Comparison of ENCODE assay signal across 8 mouse cellular contexts in genomic region chr2:38511487-38512307, GRCm38 (mm10). TPM values are rescaled to one million over a fixed set of nuclear protein-coding genes. Genes with fewer than 3 reads are reported as not detected.
DNase-seq lines count a peak whose midpoint lies in the region; ATAC-seq and TF ChIP-seq lines count a peak whose summit lies in the region.

Gene Nek6 (plus strand): TSS chr2:38511643.

- DNase-seq in CD4-positive, CD25-positive, alpha-beta regulatory T cell, adult 2 months (ENCODE audit: low read depth, low spot score), result peak; percentile 49
- DNase-seq in adrenal gland, postnatal 25 days, result peak; percentile 64
- DNase-seq in kidney, postnatal 14 days, result peak; percentile 79
- DNase-seq in liver, postnatal 0 days, result peak; percentile 79
- DNase-seq in thymus, postnatal 10 days (ENCODE audit: low spot score in 2 of 2), result peak; percentile 33 to 55

- H3K4me3 ChIP-seq in embryonic fibroblast, embryonic 13.5 days (ENCODE audit: insufficient read depth, low read length), result peak within 1 kb of the TSS; percentile 71
- H3K4me3 ChIP-seq in heart, embryonic 14.5 days (ENCODE audit: control insufficient read depth in 1 of 2, insufficient read depth in 1 of 2, low read depth in 1 of 2, low read length in 2 of 2), result peak within 1 kb of the TSS; percentile 80 to 91
- peak within 1 kb of the TSS; percentile 79 for H3K4me3 ChIP-seq in liver, postnatal 0 days (ENCODE audit: low read depth, low read length)
- peak within 1 kb of the TSS; percentile 71 for H3K4me3 ChIP-seq in neural tube, embryonic 14.5 days (ENCODE audit: low read depth, low read length)

- peaks cover 15% of the 10 kb centered on the region for H3K4me1 ChIP-seq in embryonic fibroblast, embryonic 13.5 days (ENCODE audit: control insufficient read depth, insufficient read depth, low read length)
- H3K4me1 ChIP-seq in heart, embryonic 14.5 days (ENCODE audit: control insufficient read depth in 2 of 2, insufficient read depth in 2 of 2, low read length in 2 of 2), result peaks cover 18 to 46% of the 10 kb centered on the region in 2 experiments
- peaks cover 35% of the 10 kb centered on the region for H3K4me1 ChIP-seq in liver, postnatal 0 days (ENCODE audit: insufficient read depth)
- H3K4me1 ChIP-seq in neural tube, embryonic 14.5 days (ENCODE audit: control insufficient read depth, insufficient read depth, low read length), result 0 out of 2 replicates have a peak, but pooled peaks cover 7% of the 10 kb centered on the region

- TF ChIP-seq EP300 in liver, postnatal 0 days (IDR thresholded peaks at IDR 0.05; ENCODE audit: low read depth), result no peak

- H3K9me3 ChIP-seq in heart, embryonic 14.5 days (ENCODE audit: control insufficient read depth, low read length), result no peaks in the 10 kb centered on the region
- no peaks in the 10 kb centered on the region for H3K9me3 ChIP-seq in liver, postnatal 0 days (ENCODE audit: low read length)
- H3K9me3 ChIP-seq in neural tube, embryonic 14.5 days (ENCODE audit: control insufficient read depth, low read length), result no peaks in the 10 kb centered on the region

- WGBS in heart, embryonic 14.5 days, result under 1% methylated on average over 77 of the region's 90 CpGs
- WGBS in liver, postnatal 0 days (ENCODE audit: insufficient replicate concordance), result 3% methylated on average over 82 of the region's 90 CpGs
- under 1% methylated on average over 72 of the region's 90 CpGs for WGBS in neural tube, embryonic 14.5 days

- H3K9ac ChIP-seq in heart, embryonic 14.5 days (ENCODE audit: low read length), result peak within 1 kb of the TSS; percentile 94
- peak within 1 kb of the TSS; percentile 73 for H3K9ac ChIP-seq in liver, postnatal 0 days (replicated peaks)
- H3K9ac ChIP-seq in neural tube, embryonic 14.5 days (replicated peaks; ENCODE audit: low read depth, low read length), result peak within 1 kb of the TSS; percentile 83

- peak within 1 kb of the TSS; percentile 80 for H3K27ac ChIP-seq in embryonic fibroblast, embryonic 13.5 days (ENCODE audit: insufficient read depth, low read length)
- H3K27ac ChIP-seq in heart, embryonic 14.5 days (replicated peaks in 1 of 2; ENCODE audit: control insufficient read depth in 1 of 2, insufficient read depth in 1 of 2, low read depth in 2 of 2, low read length in 2 of 2), result peak within 1 kb of the TSS; percentile 76 to 90
- peak within 1 kb of the TSS; percentile 89 for H3K27ac ChIP-seq in liver, postnatal 0 days (ENCODE audit: low read depth)
- H3K27ac ChIP-seq in neural tube, embryonic 14.5 days (ENCODE audit: low read depth, low read length), result peak within 1 kb of the TSS; percentile 72

- ATAC-seq in heart, embryonic 14.5 days (ENCODE audit: insufficient number of reproducible peaks, insufficient read depth, low FRiP score, low read depth), result peak; percentile 57
- ATAC-seq in liver, postnatal 0 days, result peak; percentile 75
- ATAC-seq in neural tube, embryonic 14.5 days (ENCODE audit: low read depth), result peak; percentile 79

- no peak for TF ChIP-seq CTCF in embryonic fibroblast, embryonic 13.5 days (IDR thresholded peaks at IDR 0.05; ENCODE audit: borderline replicate concordance, insufficient read depth, low read length)
- TF ChIP-seq CTCF in liver, postnatal 0 days (IDR thresholded peaks at IDR 0.05; ENCODE audit: low read depth), result no peak

- H3K36me3 ChIP-seq in heart, embryonic 14.5 days (ENCODE audit: control insufficient read depth, insufficient read depth, low read length), result peaks cover 6% of the 10 kb centered on the region; the same call in 1 of the 2 replicates
- H3K36me3 ChIP-seq in liver, postnatal 0 days (replicated peaks; ENCODE audit: insufficient read depth, low read length), result no peaks in the 10 kb centered on the region
- no peaks in the 10 kb centered on the region for H3K36me3 ChIP-seq in neural tube, embryonic 14.5 days (ENCODE audit: control insufficient read depth, insufficient read depth, low read length)

- H3K27me3 ChIP-seq in heart, embryonic 14.5 days (ENCODE audit: control insufficient read depth, insufficient read depth, low read length), result no peaks in the 10 kb centered on the region; the same call in 1 of the 2 replicates
- H3K27me3 ChIP-seq in liver, postnatal 0 days (ENCODE audit: insufficient read depth, low read length), result no peaks in the 10 kb centered on the region
- H3K27me3 ChIP-seq in neural tube, embryonic 14.5 days (ENCODE audit: control insufficient read depth, insufficient read depth, low read length), result no peaks in the 10 kb centered on the region

- peak within 1 kb of the TSS; percentile 90 for H3K4me2 ChIP-seq in heart, embryonic 14.5 days (ENCODE audit: low read length)
- peak within 1 kb of the TSS; percentile 88 for H3K4me2 ChIP-seq in liver, postnatal 0 days (ENCODE audit: low read depth, low read length)
- peak within 1 kb of the TSS; percentile 54 for H3K4me2 ChIP-seq in neural tube, embryonic 14.5 days (ENCODE audit: low read depth, low read length)

- peak; percentile 68 for TF ChIP-seq POLR2A in embryonic fibroblast, embryonic 13.5 days (IDR thresholded peaks at IDR 0.05; ENCODE audit: low read depth, low read length)

RNA-seq across cellular contexts. Expression of gene Nek6, which starts in this region (rescaled TPM):
- total RNA-seq in adrenal gland, postnatal 25 days (2021), result 11.7 and 13.2 TPM in 2 replicates
- polyA plus RNA-seq in embryonic fibroblast, embryonic 13.5 days (2011; ENCODE audit: insufficient read length, low read depth, missing spikeins), result 38.1 and 52.3 TPM in 2 replicates
- 57.7 and 69.7 TPM in 2 replicates for polyA plus RNA-seq in heart, embryonic 14.5 days (2014; fragmentation: Nextera tagmentation; extraction: Ambion mirVana)
- 30.6 and 39.7 TPM in 2 replicates for polyA plus RNA-seq in liver, postnatal 0 days (2015; fragmentation: Nextera tagmentation; extraction: Ambion mirVana)
- polyA plus RNA-seq in neural tube, embryonic 14.5 days (2014; fragmentation: Nextera tagmentation; extraction: Ambion mirVana), result 46.4 and 54.4 TPM in 2 replicates

Comparison
In these comparisons a context has a peak if more than half of its experiments do, and no peak if none do; other contexts are left out.
1. Peak in every context shown above with its lines: DNase-seq, ATAC-seq, H3K4me3 ChIP-seq and H3K27ac ChIP-seq.